Mouse (Mus musculus) ES-E14 (cell line): Measurements from ENCODE around the gene Scamp4. TPM values are rescaled to one million over a fixed set of nuclear protein-coding genes. Genes with fewer than 3 reads are reported as not detected.
A peak's percentile ranks its signal among the peaks of the same experiment; 100 is the strongest.

Experiments
- DNase-seq: peaks from one replicate; pipeline ENCODE4 v3.0.0-alpha.2; 2013; ENCODE audit warnings: low read depth, low spot score
- H3K27ac ChIP-seq: 2 replicates; pipeline ENCODE4 v1.5.1; 2012; ENCODE audit warnings: low read depth, mild to moderate bottlenecking, low read length, moderate library complexity, mixed read lengths; ENCODE audit not compliant: poor library complexity, insufficient read depth, severe bottlenecking
- H3K36me3 ChIP-seq: 2 replicates; pipeline ENCODE4 v1.6.1; 2012; ENCODE audit warnings: mild to moderate bottlenecking, low read length, moderate library complexity, mixed read lengths; ENCODE audit not compliant: control insufficient read depth, poor library complexity, insufficient read depth, severe bottlenecking
- H3K4me1 ChIP-seq, 2 experiments: fragments of 150-350 bp in 1 of 2; sonication (generic) in 1 of 2; 2 replicates each; pipeline ENCODE4 v1.6.1; 2012; ENCODE audit warnings: low read length in 2 of 2, mild to moderate bottlenecking in 1 of 2, mixed read lengths in 1 of 2; ENCODE audit not compliant: control insufficient read depth in 2 of 2, insufficient read depth in 2 of 2, poor library complexity in 1 of 2
- H3K4me3 ChIP-seq, 2 experiments: fragments of 150-350 bp in 1 of 2; sonication (generic) in 1 of 2; 2 replicates each; pipeline ENCODE4 v1.5.1; 2012; ENCODE audit warnings: low read length in 2 of 2, low read depth in 1 of 2, mild to moderate bottlenecking in 1 of 2, mixed read lengths in 1 of 2; ENCODE audit not compliant: insufficient read depth in 1 of 2, poor library complexity in 1 of 2, severe bottlenecking in 1 of 2
- H3K9ac ChIP-seq: 2 replicates; pipeline ENCODE4 v1.6.1; 2012; ENCODE audit warnings: low read depth, mild to moderate bottlenecking, low read length, mixed read lengths; ENCODE audit not compliant: poor library complexity, insufficient read depth, severe bottlenecking
- H3K9me3 ChIP-seq: fragments of 150-350 bp; sonication (generic); 2 replicates; pipeline ENCODE4 v1.6.1; 2012; ENCODE audit warnings: low read depth, mild to moderate bottlenecking, low read length; ENCODE audit not compliant: control insufficient read depth, insufficient read depth
- CHD2 ChIP-seq: IDR thresholded peaks from 2 replicates; pipeline ENCODE4 v1.6.1; 2014; ENCODE audit warnings: mild to moderate bottlenecking, low read depth, low read length, inconsistent platforms
- HCFC1 ChIP-seq: IDR thresholded peaks from 2 replicates; pipeline ENCODE4 v1.6.1; 2012; ENCODE audit warnings: low read length, inconsistent platforms, borderline replicate concordance; ENCODE audit not compliant: insufficient read depth
- MAFK ChIP-seq: IDR thresholded peaks from 2 replicates; pipeline ENCODE4 v1.6.1; 2014; ENCODE audit warnings: mild to moderate bottlenecking, low read depth, low read length, inconsistent platforms; ENCODE audit not compliant: insufficient read depth
- ZC3H11A ChIP-seq: IDR thresholded peaks from 2 replicates; pipeline ENCODE4 v1.6.1; 2012; ENCODE audit warnings: low read depth, mild to moderate bottlenecking, inconsistent platforms, low read length, borderline replicate concordance
- ZNF384 ChIP-seq: IDR thresholded peaks from 2 replicates; pipeline ENCODE4 v1.6.1; 2012; ENCODE audit warnings: low read depth, low read length, inconsistent platforms
- in situ Hi-C, 2 experiments: fragments of 600-800 bp; cut with MboI; formaldehyde crosslinking; loops; one replicate each; pipeline ENCODE4 v1.15.1; 2025; ENCODE audit warnings: low sequenced_read_pairs in 2 of 2, inconsistent platforms in 1 of 2; ENCODE audit not compliant: unreplicated experiment in 2 of 2
- total RNA-seq: library from RNA; depleted of rRNA; stranded (reverse); fragments of 300-350 nt; gene quantifications from 2 replicates; pipeline ENCODE4 v1.2.3, GENCODE M21; 2012

Scamp4 gene
- total RNA-seq, 1 experiment: 54.8 TPM

GRCm38 (mm10) chr10:80606306-80606705, 3.6 kb downstream of the Scamp4 start:
- Histone ChIP-seq H3K9me3 (no peaks in the 10 kb centered on the region), H3K4me3 (peak overlapping the region; percentile 60 to 61; a peak in 3 of 4 replicates), H3K9ac (peak overlapping the region; percentile 68), H3K4me1 (peaks cover 0 to 21% of the 10 kb centered on the region in 2 experiments; a peak in 1 of 4 replicates), H3K27ac (no peak overlapping the region; the same call in 1 of the 2 replicates), H3K36me3 (peaks cover 32% of the 10 kb centered on the region)
- DNase-seq: no peak
- TF ChIP-seq MAFK (no peak), ZNF384 (no peak), CHD2 (no peak), HCFC1 (no peak), ZC3H11A (no peak)
- in situ Hi-C loops: no loop called here

- in situ Hi-C loops: no loop called here
- no peak for DNase-seq
- no peaks in the 10 kb centered on the region for H3K9me3 ChIP-seq
- H3K36me3 ChIP-seq: peaks cover 35% of the 10 kb centered on the region
- H3K4me1 ChIP-seq: peaks cover 0 to 21% of the 10 kb centered on the region in 2 experiments; a peak in 1 of 4 replicates
- peak overlapping the region; percentile 68 for H3K9ac ChIP-seq
- H3K4me3 ChIP-seq: peak overlapping the region; percentile 60 to 61; a peak in 3 of 4 replicates
- TF ChIP-seq MAFK (no peak), ZNF384 (no peak), HCFC1 (no peak), ZC3H11A (no peak), CHD2 (no peak)
- H3K27ac ChIP-seq: no peak overlapping the region; the same call in 1 of the 2 replicates
Measured at GRCm38 (mm10) chr10:80606737-80607350, 4.2 kb downstream of the Scamp4 start.

GRCm38 (mm10) chr10:80608435-80608834, 5.8 kb downstream of the Scamp4 start:
- in situ Hi-C loops: no loop called here
- no peak for DNase-seq
- H3K9ac ChIP-seq: no peak overlapping the region
- peaks cover 44% of the 10 kb centered on the region for H3K36me3 ChIP-seq
- H3K9me3 ChIP-seq: no peaks in the 10 kb centered on the region
- no peak overlapping the region for H3K4me3 ChIP-seq
- no peak overlapping the region for H3K27ac ChIP-seq
- peaks cover 0 to 23% of the 10 kb centered on the region in 2 experiments; a peak in 1 of 4 replicates for H3K4me1 ChIP-seq
- no peak for TF ChIP-seq ZC3H11A

DNA sequence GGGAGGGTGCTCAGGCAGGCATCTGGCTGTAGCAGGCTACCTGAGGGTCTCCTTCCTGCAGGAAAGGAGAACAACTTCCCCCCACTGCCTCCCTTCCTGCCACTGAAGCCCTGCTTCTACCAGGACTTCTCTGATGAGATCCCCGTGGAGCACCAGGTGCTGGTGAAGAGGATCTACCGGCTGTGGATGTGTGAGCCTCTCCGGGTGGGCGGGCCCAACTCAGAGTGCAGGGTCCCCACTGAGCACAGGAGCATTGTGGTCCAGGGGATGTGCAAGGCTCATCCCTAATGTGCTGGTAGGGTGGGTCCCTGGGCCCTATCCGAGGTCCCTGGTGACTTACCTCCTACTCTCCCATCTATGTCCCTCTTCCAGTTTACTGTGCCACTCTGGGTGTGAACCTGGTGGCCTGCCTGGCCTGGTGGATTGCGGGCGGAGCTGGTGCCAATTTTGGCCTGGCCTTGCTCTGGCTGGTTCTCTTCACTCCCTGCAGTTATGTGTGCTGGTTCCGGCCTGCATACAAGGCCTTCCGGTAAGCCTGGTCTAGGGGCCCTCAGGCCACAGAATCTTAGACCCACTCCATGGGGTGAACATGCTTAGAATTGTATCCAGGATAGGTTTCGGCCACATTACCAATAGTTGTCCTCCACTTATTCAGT, 6.7 kb downstream of the Scamp4 start:
- no peaks in the 10 kb centered on the region for H3K9me3 ChIP-seq
- H3K4me1 ChIP-seq: peaks cover 0 to 18% of the 10 kb centered on the region in 2 experiments; a peak in 1 of 4 replicates
- H3K4me3 ChIP-seq: no peak overlapping the region
- H3K27ac ChIP-seq: no peak overlapping the region
- in situ Hi-C loops: no loop called here
- TF ChIP-seq CHD2 (no peak), MAFK (no peak), ZC3H11A (no peak), HCFC1 (no peak), ZNF384 (no peak)
- DNase-seq: no peak
- peaks cover 51% of the 10 kb centered on the region for H3K36me3 ChIP-seq
- H3K9ac ChIP-seq: no peak overlapping the region
